Mouse (Mus musculus) cerebellum, adult 2 months (tissue): ENCODE measurements around the gene Klrc1. TPM values are rescaled to one million over a fixed set of nuclear protein-coding genes. Genes with fewer than 3 reads are reported as not detected.
"Not testable (repeated sequence)": the region's sequence is repeated elsewhere in the genome, so short reads cannot be mapped to it uniquely, and the experiment has no call there.

Source experiments
- DNase-seq, 2 experiments: peaks; one replicate each; pipeline ENCODE4 v3.0.0; 2021
- H3K27ac ChIP-seq: fragments of 200-500 bp; 2 replicates; pipeline ENCODE4 v1.5.1; 2012; ENCODE audit warnings: low read length, control low read depth, inconsistent platforms; ENCODE audit not compliant: insufficient read depth
- H3K27me3 ChIP-seq: fragments of 200-500 bp; 2 replicates; pipeline ENCODE4 v1.6.1; 2012; ENCODE audit warnings: inconsistent platforms, mild to moderate bottlenecking, low read length, moderate library complexity; ENCODE audit not compliant: control insufficient read depth, insufficient read depth
- H3K4me1 ChIP-seq: fragments of 200-500 bp; 2 replicates; pipeline ENCODE4 v1.6.1; 2011; ENCODE audit warnings: low read length; ENCODE audit not compliant: control insufficient read depth, insufficient read depth
- H3K4me3 ChIP-seq: fragments of 200-500 bp; replicated peaks from 2 replicates; pipeline ENCODE3; 2011; ENCODE audit warnings: mild to moderate bottlenecking, low read depth, low read length, control low read depth; ENCODE audit not compliant: insufficient read depth
- CTCF ChIP-seq: fragments of 200-500 bp; IDR thresholded peaks from 2 replicates; pipeline ENCODE4 v1.5.1; 2011; ENCODE audit warnings: low read depth, mild to moderate bottlenecking, control low read depth, low read length, moderate library complexity, borderline replicate concordance; ENCODE audit not compliant: insufficient read depth
- POLR2A ChIP-seq: fragments of 200-500 bp; IDR thresholded peaks from 2 replicates; pipeline ENCODE4 v1.6.1; 2011; ENCODE audit warnings: low read length, control low read depth, borderline replicate concordance; ENCODE audit not compliant: insufficient read depth
- WGBS: fragments of 180-500 bp; shearing (Covaris S2); methylation state at CpG from one replicate; pipeline ENCODE4 v1.1.7; 2018; 5-methylcytosine and 5-hydroxymethylcytosine counted together
- polyA plus RNA-seq: library from polyadenylated mRNA; depleted of rRNA; stranded (reverse); fragments of >200 nt; gene quantifications from 2 replicates; pipeline ENCODE4 v1.2.3, GENCODE M21; 2012; rRNA removed

Klrc1 gene
- polyA plus RNA-seq, 1 experiment: not detected

DNA sequence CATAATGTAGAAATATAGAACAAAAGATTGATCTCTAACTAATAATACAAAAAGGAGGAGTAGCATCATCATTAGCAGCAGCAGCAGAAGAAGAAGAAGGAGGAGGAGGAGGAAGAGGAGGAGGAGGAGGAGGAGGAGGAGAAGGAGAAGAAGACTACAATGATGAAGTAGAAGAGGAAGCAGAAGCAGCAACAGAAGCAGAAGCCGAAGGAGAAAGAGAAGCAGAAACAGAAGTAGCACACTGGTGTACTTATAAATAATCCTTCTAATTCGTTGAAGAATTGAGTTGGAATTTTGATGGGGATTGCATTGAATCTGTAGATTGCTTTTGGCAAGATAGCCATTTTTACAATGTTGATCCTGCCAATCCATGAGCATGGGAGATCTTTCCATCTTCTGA, 47.7 kb downstream of the Klrc1 start:
- H3K27ac ChIP-seq, H3K4me1 ChIP-seq, DNase-seq, H3K4me3 ChIP-seq, H3K27me3 ChIP-seq: not testable (repeated sequence)
- WGBS: 80% methylated on average over 2 of the region's 2 CpGs

DNA sequence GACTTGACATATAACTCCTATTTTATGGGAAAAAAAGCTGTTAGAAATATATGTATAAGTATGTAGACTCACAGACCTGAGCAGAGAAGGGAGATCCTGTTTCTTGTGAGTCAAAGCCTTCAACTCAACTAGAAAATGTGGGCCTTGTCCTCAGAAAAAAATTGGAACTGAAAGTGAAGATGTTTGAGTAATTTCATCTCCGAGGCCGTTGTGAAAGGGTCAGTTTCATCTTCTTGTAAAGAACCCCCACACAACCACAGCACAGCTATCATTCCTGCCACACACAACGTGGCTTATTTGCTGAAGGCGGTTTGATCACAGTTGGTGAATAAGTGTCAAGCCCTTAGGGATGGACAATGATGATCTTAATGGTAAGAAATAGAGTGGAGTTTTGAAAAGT, 55.0 kb downstream of the Klrc1 start, which contains the start of gene Klrk1:
Gene Klrk1, minus strand, starts transcription at position 130 of the 400 bp plus-strand sequence.
- no peaks in the 10 kb centered on the region for H3K4me1 ChIP-seq
- no peak for DNase-seq
- no peak within 1 kb of the TSS for H3K27ac ChIP-seq
- 76% methylated on average over 4 of the region's 4 CpGs for WGBS
- no peak within 1 kb of the TSS for H3K4me3 ChIP-seq
- no peak for TF ChIP-seq POLR2A
- TF ChIP-seq CTCF: no peak
- no peaks in the 10 kb centered on the region for H3K27me3 ChIP-seq

Other genes with a start within 250 kb of the Klrc1 start
- 0.44 and 0.49 TPM in 2 replicates for gene Clec1a, start 227.0 kb downstream of the Klrc1 start, polyA plus RNA-seq
- not detected in 2 replicates for gene Olr1, start 171.8 kb downstream of the Klrc1 start, polyA plus RNA-seq
- gene Tmem52b, start 166.4 kb downstream of the Klrc1 start, polyA plus RNA-seq: not detected in 2 replicates
- gene Gabarapl1, start 145.8 kb downstream of the Klrc1 start, polyA plus RNA-seq: 380 and 434 TPM in 2 replicates
- gene Klre1, start 101.1 kb downstream of the Klrc1 start, polyA plus RNA-seq: 0.06 TPM in 1 of 2 replicates, not detected in the other
- 0.13 TPM in 1 of 2 replicates, not detected in the other for gene Klrd1, start 87.2 kb downstream of the Klrc1 start, polyA plus RNA-seq
- gene Klrk1, start 55.1 kb downstream of the Klrc1 start, polyA plus RNA-seq: 0.13 TPM in 1 of 2 replicates, not detected in the other
- not detected in 2 replicates for gene Klrc3, start 35.6 kb downstream of the Klrc1 start, polyA plus RNA-seq
- not detected in 2 replicates for gene Klrc2, start 18.3 kb downstream of the Klrc1 start, polyA plus RNA-seq
- gene Klri1, start 38.2 kb upstream of the Klrc1 start, polyA plus RNA-seq: not detected in 2 replicates
- gene Klri2, start 61.5 kb upstream of the Klrc1 start, polyA plus RNA-seq: not detected in 2 replicates
- gene Gm156, start 105.3 kb upstream of the Klrc1 start, polyA plus RNA-seq: not detected in 2 replicates
- not detected in 2 replicates for gene Gm17631, start 183.7 kb upstream of the Klrc1 start, polyA plus RNA-seq
- not detected in 2 replicates for gene Klra17, start 197.7 kb upstream of the Klrc1 start, polyA plus RNA-seq
- not detected in 2 replicates for gene Klra5, start 238.7 kb upstream of the Klrc1 start, polyA plus RNA-seq